Mouse (Mus musculus): Measurements from ENCODE around the gene Gm28308. TPM values are rescaled to one million over a fixed set of nuclear protein-coding genes. Genes with fewer than 3 reads are reported as not detected.

Gm28308 gene
- polyA plus RNA-seq, 1 experiment from 2014 or later = not detected

DNA sequence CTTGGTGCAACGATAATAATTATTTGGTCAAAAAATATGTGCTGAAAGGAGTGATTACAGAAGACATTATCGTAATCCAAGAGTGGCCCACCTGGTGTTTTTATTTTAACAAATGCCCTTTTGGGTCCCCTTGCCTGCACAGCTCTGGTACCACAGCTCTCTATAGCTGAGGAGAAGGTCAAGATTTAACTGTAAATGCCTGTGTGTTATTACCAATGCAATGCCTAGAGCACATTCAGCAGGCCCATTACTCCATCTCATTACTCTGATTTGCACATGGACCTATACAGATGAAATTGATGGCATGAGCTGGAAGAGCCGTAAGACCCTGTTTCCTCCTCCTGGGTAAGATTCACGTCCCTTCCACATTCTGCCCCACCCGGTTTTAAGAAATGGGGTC lies 74.0 kb downstream of the Gm28308 start:
- TF ChIP-seq CTCF (IDR thresholded peaks at IDR 0.05; ENCODE audit: low read depth) (no peak), EP300 (IDR thresholded peaks at IDR 0.05; ENCODE audit: low read depth) (no peak)
- Histone ChIP-seq H3K36me3 (replicated peaks; ENCODE audit: insufficient read depth, low read length) (no peaks in the 10 kb centered on the region), H3K4me1 (ENCODE audit: insufficient read depth) (no peaks in the 10 kb centered on the region), H3K27me3 (ENCODE audit: insufficient read depth, low read length) (0 out of 2 replicates have a peak, but pooled peaks cover 3% of the 10 kb centered on the region), H3K27ac (ENCODE audit: low read depth) (no peak overlapping the region), H3K9me3 (ENCODE audit: low read length) (no peaks in the 10 kb centered on the region), H3K4me3 (ENCODE audit: low read depth, low read length) (no peak overlapping the region), H3K9ac (replicated peaks) (no peak overlapping the region), H3K4me2 (ENCODE audit: low read depth, low read length) (no peak overlapping the region)
- ATAC-seq (no peak), DNase-seq (no peak)
- WGBS (ENCODE audit: insufficient replicate concordance) = 80% methylated on average over 5 of the region's 5 CpGs

- ATAC-seq = no peak
- Histone ChIP-seq H3K4me1 (ENCODE audit: insufficient read depth) (no peaks in the 10 kb centered on the region), H3K27ac (ENCODE audit: low read depth) (no peak overlapping the region), H3K4me2 (ENCODE audit: low read depth, low read length) (no peak overlapping the region), H3K4me3 (ENCODE audit: low read depth, low read length) (no peak overlapping the region), H3K9me3 (ENCODE audit: low read length) (no peaks in the 10 kb centered on the region), H3K9ac (replicated peaks) (no peak overlapping the region), H3K36me3 (replicated peaks; ENCODE audit: insufficient read depth, low read length) (no peaks in the 10 kb centered on the region), H3K27me3 (ENCODE audit: insufficient read depth, low read length) (0 out of 2 replicates have a peak, but pooled peaks cover 2% of the 10 kb centered on the region)
- DNase-seq = no peak
- 68% methylated on average over 10 of the region's 10 CpGs for WGBS (ENCODE audit: insufficient replicate concordance)
- TF ChIP-seq CTCF (IDR thresholded peaks at IDR 0.05; ENCODE audit: low read depth) = no peak
- no peak for TF ChIP-seq EP300 (IDR thresholded peaks at IDR 0.05; ENCODE audit: low read depth)
Observed at GRCm38 (mm10) chr6:52138576-52138975, 74.6 kb downstream of the Gm28308 start.

DNA sequence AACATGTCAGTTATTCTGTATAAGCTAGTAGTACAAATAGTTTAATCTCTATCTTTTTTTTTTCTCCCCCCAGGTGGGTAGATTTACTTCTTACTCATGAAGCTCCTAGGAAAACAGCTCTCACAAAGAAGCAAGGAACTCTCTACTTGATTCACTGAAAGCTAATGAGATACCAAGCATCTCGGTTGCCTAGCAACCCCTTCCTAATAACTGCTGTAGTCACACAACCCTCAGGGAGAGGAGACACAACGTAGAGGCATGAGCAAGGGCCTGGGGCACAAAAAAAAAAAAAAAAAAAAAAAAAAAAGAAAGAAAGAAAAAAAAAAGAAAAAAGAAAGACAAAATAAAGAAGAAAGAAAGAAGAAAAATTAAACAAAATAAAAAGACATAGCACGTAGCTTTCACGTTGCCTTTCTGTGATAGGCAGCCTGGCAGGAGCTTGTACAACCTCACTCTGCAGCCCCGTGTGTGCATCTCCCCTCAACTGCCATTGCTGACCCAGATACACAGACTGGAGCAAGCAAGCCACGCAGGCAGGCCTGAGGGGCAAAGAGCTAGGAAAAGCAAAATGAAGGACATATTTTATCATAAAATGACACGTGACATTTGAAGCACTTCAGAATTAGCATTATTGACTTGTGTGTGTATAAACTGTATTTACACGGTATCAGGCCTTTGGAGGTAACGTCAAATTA lies 75.2 kb downstream of the Gm28308 start:
- H3K4me1 ChIP-seq (ENCODE audit: insufficient read depth) = no peaks in the 10 kb centered on the region
- TF ChIP-seq CTCF (IDR thresholded peaks at IDR 0.05; ENCODE audit: low read depth) (no peak), EP300 (IDR thresholded peaks at IDR 0.05; ENCODE audit: low read depth) (no peak)
- no peak for DNase-seq
- ATAC-seq = no peak
- no peaks in the 10 kb centered on the region for H3K36me3 ChIP-seq (replicated peaks; ENCODE audit: insufficient read depth, low read length)
- no peak overlapping the region for H3K4me2 ChIP-seq (ENCODE audit: low read depth, low read length)
- no peaks in the 10 kb centered on the region for H3K27me3 ChIP-seq (ENCODE audit: insufficient read depth, low read length)
- no peak overlapping the region for H3K9ac ChIP-seq (replicated peaks)
- no peak overlapping the region for H3K4me3 ChIP-seq (ENCODE audit: low read depth, low read length)
- H3K27ac ChIP-seq (ENCODE audit: low read depth) = no peak overlapping the region
- no peaks in the 10 kb centered on the region for H3K9me3 ChIP-seq (ENCODE audit: low read length)
- 68% methylated on average over 9 of the region's 9 CpGs for WGBS (ENCODE audit: insufficient replicate concordance)

DNA sequence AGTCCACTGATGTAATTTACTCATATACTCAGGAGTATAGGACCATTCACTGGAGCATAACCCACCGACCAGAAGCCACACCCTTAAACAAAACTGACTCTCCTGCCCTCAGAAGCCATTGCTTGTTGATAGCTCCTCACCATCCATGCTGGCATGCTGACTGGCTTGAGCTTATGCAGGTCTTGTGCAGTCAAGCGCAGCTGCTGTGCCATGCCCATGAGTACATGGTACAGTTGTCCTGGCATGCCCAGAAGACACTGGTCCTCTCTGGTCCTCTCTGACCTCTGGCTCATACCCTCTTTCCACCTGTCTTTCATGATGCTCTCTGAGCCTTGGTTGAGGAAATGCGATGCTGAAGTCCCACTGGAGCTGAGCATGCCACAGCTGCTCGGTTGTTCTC lies 89.5 kb downstream of the Gm28308 start:
- Histone ChIP-seq H3K27ac (ENCODE audit: low read depth) (no peak overlapping the region), H3K9me3 (ENCODE audit: low read length) (peaks cover 6% of the 10 kb centered on the region), H3K4me1 (ENCODE audit: insufficient read depth) (no peaks in the 10 kb centered on the region), H3K4me2 (ENCODE audit: low read depth, low read length) (no peak overlapping the region), H3K27me3 (ENCODE audit: insufficient read depth, low read length) (no peaks in the 10 kb centered on the region), H3K36me3 (replicated peaks; ENCODE audit: insufficient read depth, low read length) (no peaks in the 10 kb centered on the region), H3K4me3 (ENCODE audit: low read depth, low read length) (no peak overlapping the region), H3K9ac (replicated peaks) (no peak overlapping the region)
- DNase-seq (no peak), ATAC-seq (no peak)
- WGBS (ENCODE audit: insufficient replicate concordance) = 61% methylated on average over 4 of the region's 4 CpGs
- no peak for TF ChIP-seq CTCF (IDR thresholded peaks at IDR 0.05; ENCODE audit: low read depth)
- TF ChIP-seq EP300 (IDR thresholded peaks at IDR 0.05; ENCODE audit: low read depth) = no peak

- no peak overlapping the region for H3K9ac ChIP-seq (replicated peaks)
- TF ChIP-seq EP300 (IDR thresholded peaks at IDR 0.05; ENCODE audit: low read depth) (no peak), CTCF (IDR thresholded peaks at IDR 0.05; ENCODE audit: low read depth) (no peak)
- H3K9me3 ChIP-seq (ENCODE audit: low read length) = no peaks in the 10 kb centered on the region
- ATAC-seq (no peak), DNase-seq (no peak)
- no peak overlapping the region for H3K27ac ChIP-seq (ENCODE audit: low read depth)
- H3K4me3 ChIP-seq (ENCODE audit: low read depth, low read length) = no peak overlapping the region
- H3K4me2 ChIP-seq (ENCODE audit: low read depth, low read length) = no peak overlapping the region
- 59% methylated on average over 3 of the region's 3 CpGs for WGBS (ENCODE audit: insufficient replicate concordance)
- no peaks in the 10 kb centered on the region for H3K36me3 ChIP-seq (replicated peaks; ENCODE audit: insufficient read depth, low read length)
- no peaks in the 10 kb centered on the region for H3K27me3 ChIP-seq (ENCODE audit: insufficient read depth, low read length)
- H3K4me1 ChIP-seq (ENCODE audit: insufficient read depth) = no peaks in the 10 kb centered on the region
Observed at GRCm38 (mm10) chr6:52121173-52121572, 92.0 kb downstream of the Gm28308 start.

DNA sequence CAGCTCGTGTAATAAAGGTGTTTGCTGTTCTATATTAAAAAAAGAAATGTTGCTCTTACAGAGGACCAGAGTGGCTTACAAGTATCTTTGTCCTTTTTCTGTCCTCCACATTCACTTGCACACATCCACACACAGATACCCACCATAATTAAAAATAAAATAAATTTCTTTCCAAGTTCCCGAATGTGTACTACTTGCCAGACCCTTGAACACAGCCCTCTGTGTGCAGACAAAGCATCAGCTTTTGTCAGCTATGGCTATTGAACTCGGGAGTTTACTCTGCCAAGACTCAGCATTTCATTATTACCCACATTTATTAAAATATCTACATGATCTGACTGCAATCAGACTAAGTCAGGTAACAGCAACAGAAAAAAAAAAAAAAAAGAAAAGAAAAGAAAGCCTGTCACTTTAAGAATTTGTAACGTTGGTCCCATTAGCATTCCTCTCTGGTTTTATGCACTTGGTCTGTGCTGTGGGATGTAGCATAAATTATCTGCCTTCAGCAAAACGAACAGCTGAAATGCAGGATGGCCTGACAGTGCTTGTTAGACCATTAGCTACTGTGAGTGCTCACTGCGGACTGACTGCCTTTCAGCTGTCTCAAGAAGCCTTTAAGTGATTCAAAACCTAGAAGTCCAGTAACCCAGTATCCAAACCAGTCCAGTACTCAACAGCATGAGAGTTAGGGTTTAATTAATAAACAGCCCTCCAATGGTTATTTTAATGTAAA lies 94.1 kb downstream of the Gm28308 start:
- Histone ChIP-seq H3K4me2 (ENCODE audit: low read depth, low read length) (no peak overlapping the region), H3K4me1 (ENCODE audit: insufficient read depth) (0 out of 2 replicates have a peak, but pooled peaks cover 4% of the 10 kb centered on the region), H3K36me3 (replicated peaks; ENCODE audit: insufficient read depth, low read length) (no peaks in the 10 kb centered on the region), H3K9me3 (ENCODE audit: low read length) (no peaks in the 10 kb centered on the region), H3K9ac (replicated peaks) (no peak overlapping the region), H3K27ac (ENCODE audit: low read depth) (no peak overlapping the region), H3K4me3 (ENCODE audit: low read depth, low read length) (no peak overlapping the region), H3K27me3 (ENCODE audit: insufficient read depth, low read length) (0 out of 2 replicates have a peak, but pooled peaks cover 3% of the 10 kb centered on the region)
- WGBS (ENCODE audit: insufficient replicate concordance) = 45% methylated on average over 6 of the region's 6 CpGs
- ATAC-seq (no peak), DNase-seq (no peak)
- TF ChIP-seq CTCF (IDR thresholded peaks at IDR 0.05; ENCODE audit: low read depth) = no peak
- no peak for TF ChIP-seq EP300 (IDR thresholded peaks at IDR 0.05; ENCODE audit: low read depth)
